Mouse (Mus musculus): ENCODE data around the gene St8sia1. TPM values are rescaled to one million over a fixed set of nuclear protein-coding genes. Genes with fewer than 3 reads are reported as not detected.

Gene St8sia1
- polyA plus RNA-seq, 1 experiment: not detected

- Histone ChIP-seq H3K4me1 (ENCODE audit: control insufficient read depth, insufficient read depth, low read length) (no peaks in the 10 kb centered on the region), H3K27ac (ENCODE audit: insufficient read depth, low read depth, low read length) (no peak overlapping the region), H3K4me3 (ENCODE audit: insufficient read depth, low read depth, low read length) (no peak overlapping the region)
- 94% methylated on average over 3 of the region's 3 CpGs for WGBS
- no peak for TF ChIP-seq CTCF (IDR thresholded peaks at IDR 0.05; ENCODE audit: insufficient read depth, low read depth, low read length)
- TF ChIP-seq POLR2A (IDR thresholded peaks at IDR 0.05; ENCODE audit: insufficient read depth, low read depth, low read length): no peak
Measured at GRCm38 (mm10) chr6:142831706-142832105, 132.5 kb downstream of the St8sia1 start.

- Histone ChIP-seq H3K4me1 (ENCODE audit: control insufficient read depth, insufficient read depth, low read length) (no peaks in the 10 kb centered on the region), H3K4me3 (ENCODE audit: insufficient read depth, low read depth, low read length) (no peak overlapping the region), H3K27ac (ENCODE audit: insufficient read depth, low read depth, low read length) (no peak overlapping the region)
- WGBS: 80% methylated on average over 8 of the region's 8 CpGs
- no peak for TF ChIP-seq POLR2A (IDR thresholded peaks at IDR 0.05; ENCODE audit: insufficient read depth, low read depth, low read length)
- no peak for TF ChIP-seq CTCF (IDR thresholded peaks at IDR 0.05; ENCODE audit: insufficient read depth, low read depth, low read length)
Measured at GRCm38 (mm10) chr6:142831243-142831642, 133.0 kb downstream of the St8sia1 start.

- Histone ChIP-seq H3K27ac (ENCODE audit: insufficient read depth, low read depth, low read length) (no peak overlapping the region), H3K4me1 (ENCODE audit: control insufficient read depth, insufficient read depth, low read length) (no peaks in the 10 kb centered on the region), H3K4me3 (ENCODE audit: insufficient read depth, low read depth, low read length) (no peak overlapping the region)
- no peak for TF ChIP-seq CTCF (IDR thresholded peaks at IDR 0.05; ENCODE audit: insufficient read depth, low read depth, low read length)
- no peak for TF ChIP-seq POLR2A (IDR thresholded peaks at IDR 0.05; ENCODE audit: insufficient read depth, low read depth, low read length)
- WGBS: 95% methylated on average over 3 of the region's 3 CpGs
Measured at GRCm38 (mm10) chr6:142830221-142830620, 134.0 kb downstream of the St8sia1 start.

- Histone ChIP-seq H3K4me3 (ENCODE audit: insufficient read depth, low read depth, low read length) (no peak overlapping the region), H3K27ac (ENCODE audit: insufficient read depth, low read depth, low read length) (no peak overlapping the region), H3K4me1 (ENCODE audit: control insufficient read depth, insufficient read depth, low read length) (no peaks in the 10 kb centered on the region)
- 86% methylated on average over 5 of the region's 5 CpGs for WGBS
- TF ChIP-seq POLR2A (IDR thresholded peaks at IDR 0.05; ENCODE audit: insufficient read depth, low read depth, low read length): no peak
- TF ChIP-seq CTCF (IDR thresholded peaks at IDR 0.05; ENCODE audit: insufficient read depth, low read depth, low read length): no peak
Measured at GRCm38 (mm10) chr6:142825449-142825848, 138.8 kb downstream of the St8sia1 start.

- WGBS: 90% methylated on average over 5 of the region's 5 CpGs
- Histone ChIP-seq H3K4me3 (ENCODE audit: insufficient read depth, low read depth, low read length) (no peak overlapping the region), H3K27ac (ENCODE audit: insufficient read depth, low read depth, low read length) (no peak overlapping the region), H3K4me1 (ENCODE audit: control insufficient read depth, insufficient read depth, low read length) (no peaks in the 10 kb centered on the region)
- TF ChIP-seq CTCF (IDR thresholded peaks at IDR 0.05; ENCODE audit: insufficient read depth, low read depth, low read length) (no peak), POLR2A (IDR thresholded peaks at IDR 0.05; ENCODE audit: insufficient read depth, low read depth, low read length) (no peak)
Measured at GRCm38 (mm10) chr6:142823008-142823787, 141.1 kb downstream of the St8sia1 start.

- Histone ChIP-seq H3K27ac (ENCODE audit: insufficient read depth, low read depth, low read length) (no peak overlapping the region), H3K4me3 (ENCODE audit: insufficient read depth, low read depth, low read length) (no peak overlapping the region), H3K4me1 (ENCODE audit: control insufficient read depth, insufficient read depth, low read length) (no peaks in the 10 kb centered on the region)
- no peak for TF ChIP-seq POLR2A (IDR thresholded peaks at IDR 0.05; ENCODE audit: insufficient read depth, low read depth, low read length)
- no peak for TF ChIP-seq CTCF (IDR thresholded peaks at IDR 0.05; ENCODE audit: insufficient read depth, low read depth, low read length)
- WGBS: 97% methylated on average over 10 of the region's 10 CpGs
Measured at GRCm38 (mm10) chr6:142818306-142818705, 145.9 kb downstream of the St8sia1 start.

GRCm38 (mm10) chr6:142815513-142815912, 148.7 kb downstream of the St8sia1 start:
- Histone ChIP-seq H3K4me1 (ENCODE audit: control insufficient read depth, insufficient read depth, low read length) (no peaks in the 10 kb centered on the region), H3K27ac (ENCODE audit: insufficient read depth, low read depth, low read length) (no peak overlapping the region), H3K4me3 (ENCODE audit: insufficient read depth, low read depth, low read length) (no peak overlapping the region)
- WGBS: 82% methylated on average over 3 of the region's 3 CpGs
- no peak for TF ChIP-seq CTCF (IDR thresholded peaks at IDR 0.05; ENCODE audit: insufficient read depth, low read depth, low read length)
- TF ChIP-seq POLR2A (IDR thresholded peaks at IDR 0.05; ENCODE audit: insufficient read depth, low read depth, low read length): no peak

DNA sequence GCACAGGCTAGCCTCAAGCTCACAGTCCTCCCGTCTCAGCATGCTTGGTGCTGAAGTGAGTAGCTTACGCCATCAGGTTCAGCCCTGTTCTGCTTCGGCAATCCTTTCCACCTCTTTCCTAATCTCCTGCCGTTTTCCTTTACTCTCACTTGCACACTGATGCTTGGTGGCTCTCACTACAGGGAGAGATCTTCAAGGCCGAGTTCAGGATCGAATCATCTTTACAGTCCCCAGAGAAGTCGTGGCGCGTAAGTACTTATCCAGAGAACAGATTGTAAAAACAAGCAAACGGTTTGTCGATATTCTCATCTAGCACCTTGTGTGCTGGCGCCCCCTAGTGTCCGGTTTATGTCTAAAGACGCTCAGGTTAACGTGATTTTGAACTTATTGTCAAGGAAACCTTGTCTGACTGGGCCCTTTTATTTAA, 149.7 kb downstream of the St8sia1 start:
- Histone ChIP-seq H3K4me1 (ENCODE audit: control insufficient read depth, insufficient read depth, low read length) (no peaks in the 10 kb centered on the region), H3K27ac (ENCODE audit: insufficient read depth, low read depth, low read length) (no peak overlapping the region), H3K4me3 (ENCODE audit: insufficient read depth, low read depth, low read length) (peak overlapping the region; percentile 49)
- TF ChIP-seq POLR2A (IDR thresholded peaks at IDR 0.05; ENCODE audit: insufficient read depth, low read depth, low read length) (no peak), CTCF (IDR thresholded peaks at IDR 0.05; ENCODE audit: insufficient read depth, low read depth, low read length) (peak; percentile 26; the same call in 1 of the 2 replicates)
- 2% methylated on average over 15 of the region's 15 CpGs for WGBS

DNA sequence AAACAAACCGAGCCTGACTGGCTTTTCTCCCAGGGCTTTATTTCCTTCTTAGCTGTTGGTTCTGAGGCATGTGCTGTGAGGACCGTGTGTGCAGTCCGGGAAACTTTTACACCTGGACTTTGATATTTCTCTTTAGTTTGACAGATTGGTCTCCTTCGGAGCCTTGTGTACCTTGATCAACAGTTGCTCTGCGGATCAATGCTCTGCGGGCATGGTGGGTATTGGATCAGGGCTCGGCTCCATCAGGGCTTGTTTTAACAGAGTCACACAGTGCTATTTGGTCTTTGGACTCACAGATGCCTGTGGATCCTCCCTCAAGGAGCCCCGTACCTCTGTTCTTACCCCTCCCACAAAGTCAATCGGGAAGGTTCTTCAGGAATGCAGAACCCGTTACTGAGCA, 150.2 kb downstream of the St8sia1 start:
- no peaks in the 10 kb centered on the region for H3K4me1 ChIP-seq (ENCODE audit: control insufficient read depth, insufficient read depth, low read length)
- WGBS: 51% methylated on average over 10 of the region's 10 CpGs
- H3K4me3 ChIP-seq (ENCODE audit: insufficient read depth, low read depth, low read length): no peak overlapping the region
- no peak for TF ChIP-seq CTCF (IDR thresholded peaks at IDR 0.05; ENCODE audit: insufficient read depth, low read depth, low read length)
- no peak for TF ChIP-seq POLR2A (IDR thresholded peaks at IDR 0.05; ENCODE audit: insufficient read depth, low read depth, low read length)
- H3K27ac ChIP-seq (ENCODE audit: insufficient read depth, low read depth, low read length): no peak overlapping the region

Measured in olfactory bulb, adult 2 months (tissue).